Mouse (Mus musculus): ENCODE measurements at regions not wholly inside any gene's neighbourhood (a gene's known extent, or its start where the extent isn't known, plus 50 kb on each side); places are given as distances from the start of the nearest gene placed in this dataset.

- Histone ChIP-seq H3K36me3 (ENCODE audit: insufficient read depth, low read length) (no peaks in the 10 kb centered on the region), H3K4me3 (replicated peaks; ENCODE audit: low read depth, low read length) (no peak overlapping the region), H3K4me1 (replicated peaks; ENCODE audit: insufficient read depth, low read length) (no peaks in the 10 kb centered on the region), H3K9me3 (replicated peaks; ENCODE audit: low read length) (no peaks in the 10 kb centered on the region), H3K9ac (ENCODE audit: low read depth, low read length) (no peak overlapping the region), H3K4me2 (ENCODE audit: low read length) (no peak overlapping the region), H3K27me3 (ENCODE audit: insufficient read depth, low read length) (no peaks in the 10 kb centered on the region), H3K27ac (no peak overlapping the region)
- TF ChIP-seq CTCF (IDR thresholded peaks at IDR 0.05; ENCODE audit: low read depth): no peak
- DNase-seq (ENCODE audit: low spot score) (no peak), ATAC-seq (replicated peaks; ENCODE audit: low FRiP score, low read depth) (no peak)
- WGBS: 63% methylated on average over 1 of the region's 1 CpGs
These were observed 230.3 kb downstream of the Cxxc4 start for GRCm38 (mm10) chr3:134466611-134467010.

GRCm38 (mm10) chr3:134487280-134487679 lies 251.0 kb downstream of the Cxxc4 start:
- H3K27ac ChIP-seq: no peak overlapping the region
- H3K36me3 ChIP-seq (ENCODE audit: insufficient read depth, low read length): no peaks in the 10 kb centered on the region
- H3K4me2 ChIP-seq (ENCODE audit: low read length): no peak overlapping the region
- H3K9me3 ChIP-seq (replicated peaks; ENCODE audit: low read length): no peaks in the 10 kb centered on the region
- DNase-seq (ENCODE audit: low spot score) (no peak), ATAC-seq (replicated peaks; ENCODE audit: low FRiP score, low read depth) (no peak)
- no peak overlapping the region for H3K4me3 ChIP-seq (replicated peaks; ENCODE audit: low read depth, low read length)
- H3K4me1 ChIP-seq (replicated peaks; ENCODE audit: insufficient read depth, low read length): no peaks in the 10 kb centered on the region
- H3K9ac ChIP-seq (ENCODE audit: low read depth, low read length): no peak overlapping the region
- H3K27me3 ChIP-seq (ENCODE audit: insufficient read depth, low read length): no peaks in the 10 kb centered on the region
- TF ChIP-seq CTCF (IDR thresholded peaks at IDR 0.05; ENCODE audit: low read depth): no peak
- WGBS: 52% methylated on average over 2 of the region's 2 CpGs

DNA sequence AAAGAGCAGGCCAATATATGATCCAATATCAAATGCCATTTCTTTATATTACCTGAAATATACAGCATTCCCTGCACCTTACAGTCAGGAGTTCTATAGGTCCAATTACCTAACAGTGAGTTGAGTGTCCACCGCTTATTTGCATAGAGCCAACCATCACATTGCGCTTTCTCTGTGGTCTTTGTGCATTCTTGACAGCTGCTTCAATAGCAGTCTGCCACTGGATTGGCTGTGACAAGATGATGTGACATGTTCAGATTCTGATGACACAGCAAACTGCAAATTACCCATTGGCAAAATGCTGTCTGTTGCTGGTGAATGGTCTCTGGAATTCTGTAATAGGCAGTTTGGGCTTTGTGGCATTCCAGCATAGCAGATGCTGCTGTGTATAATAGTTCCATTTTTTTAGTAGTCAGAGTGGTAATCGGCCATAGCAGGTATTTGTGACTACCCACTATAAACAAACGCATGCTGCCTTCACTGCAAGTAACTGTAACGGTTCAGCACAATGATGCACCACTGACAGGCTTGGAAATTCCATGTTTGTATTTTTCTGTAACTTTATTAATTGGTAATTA lies 253.8 kb downstream of the Cxxc4 start:
- no peak overlapping the region for H3K4me2 ChIP-seq (ENCODE audit: low read length)
- no peak for ATAC-seq (replicated peaks; ENCODE audit: low FRiP score, low read depth)
- no peaks in the 10 kb centered on the region for H3K36me3 ChIP-seq (ENCODE audit: insufficient read depth, low read length)
- H3K27ac ChIP-seq: no peak overlapping the region
- no peaks in the 10 kb centered on the region for H3K27me3 ChIP-seq (ENCODE audit: insufficient read depth, low read length)
- no peaks in the 10 kb centered on the region for H3K9me3 ChIP-seq (replicated peaks; ENCODE audit: low read length)
- DNase-seq (ENCODE audit: low spot score): no peak
- no peak for TF ChIP-seq CTCF (IDR thresholded peaks at IDR 0.05; ENCODE audit: low read depth)
- whole genome bisulfite sequencing: 89% methylated on average over 5 of the region's 5 CpGs
- no peak overlapping the region for H3K4me3 ChIP-seq (replicated peaks; ENCODE audit: low read depth, low read length)
- H3K9ac ChIP-seq (ENCODE audit: low read depth, low read length): no peak overlapping the region
- H3K4me1 ChIP-seq (replicated peaks; ENCODE audit: insufficient read depth, low read length): no peaks in the 10 kb centered on the region

- no peak for TF ChIP-seq CTCF (IDR thresholded peaks at IDR 0.05; ENCODE audit: low read depth)
- Histone ChIP-seq H3K9ac (ENCODE audit: low read depth, low read length) (no peak overlapping the region), H3K27ac (no peak overlapping the region), H3K4me3 (replicated peaks; ENCODE audit: low read depth, low read length) (no peak overlapping the region), H3K36me3 (ENCODE audit: insufficient read depth, low read length) (no peaks in the 10 kb centered on the region), H3K9me3 (replicated peaks; ENCODE audit: low read length) (no peaks in the 10 kb centered on the region), H3K4me1 (replicated peaks; ENCODE audit: insufficient read depth, low read length) (no peaks in the 10 kb centered on the region), H3K4me2 (ENCODE audit: low read length) (no peak overlapping the region), H3K27me3 (ENCODE audit: insufficient read depth, low read length) (no peaks in the 10 kb centered on the region)
- ATAC-seq (replicated peaks; ENCODE audit: low FRiP score, low read depth) (no peak), DNase-seq (ENCODE audit: low spot score) (no peak)
- 76% methylated on average over 6 of the region's 6 CpGs for WGBS
These were observed 273.4 kb downstream of the Cxxc4 start for GRCm38 (mm10) chr3:134509702-134510101.

DNA sequence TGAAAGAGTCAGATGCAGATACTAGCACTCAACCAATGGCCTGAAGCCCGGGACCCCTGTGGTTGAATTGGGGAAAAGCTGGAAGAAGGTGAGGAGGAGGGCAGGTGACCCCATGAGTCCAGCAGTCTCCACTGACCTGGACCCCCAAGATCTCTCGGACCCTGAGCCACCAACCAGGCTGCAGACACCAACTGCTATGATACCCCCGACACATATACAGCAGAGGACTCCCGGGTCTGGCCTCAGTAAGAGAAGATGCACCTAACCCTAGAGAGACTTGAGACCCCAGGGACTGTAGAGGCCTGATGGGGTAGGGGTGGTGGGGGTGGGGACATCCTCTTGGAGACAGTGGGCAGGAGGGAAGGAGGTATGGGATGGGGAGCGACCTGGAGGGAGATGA lies 289.5 kb downstream of the Cxxc4 start:
- H3K27ac ChIP-seq: no peak overlapping the region
- H3K4me2 ChIP-seq (ENCODE audit: low read length): no peak overlapping the region
- TF ChIP-seq CTCF (IDR thresholded peaks at IDR 0.05; ENCODE audit: low read depth): no peak
- H3K9me3 ChIP-seq (replicated peaks; ENCODE audit: low read length): no peaks in the 10 kb centered on the region
- H3K9ac ChIP-seq (ENCODE audit: low read depth, low read length): no peak overlapping the region
- ATAC-seq (replicated peaks; ENCODE audit: low FRiP score, low read depth): no peak
- no peak overlapping the region for H3K4me3 ChIP-seq (replicated peaks; ENCODE audit: low read depth, low read length)
- H3K4me1 ChIP-seq (replicated peaks; ENCODE audit: insufficient read depth, low read length): no peaks in the 10 kb centered on the region
- H3K27me3 ChIP-seq (ENCODE audit: insufficient read depth, low read length): no peaks in the 10 kb centered on the region
- no peak for DNase-seq (ENCODE audit: low spot score)
- no peaks in the 10 kb centered on the region for H3K36me3 ChIP-seq (ENCODE audit: insufficient read depth, low read length)
- 85% methylated on average over 5 of the region's 5 CpGs for WGBS

- DNase-seq (ENCODE audit: low spot score) (no peak), ATAC-seq (replicated peaks; ENCODE audit: low FRiP score, low read depth) (no peak)
- Histone ChIP-seq H3K4me1 (replicated peaks; ENCODE audit: insufficient read depth, low read length) (no peaks in the 10 kb centered on the region), H3K9ac (ENCODE audit: low read depth, low read length) (no peak overlapping the region), H3K27me3 (ENCODE audit: insufficient read depth, low read length) (no peaks in the 10 kb centered on the region), H3K9me3 (replicated peaks; ENCODE audit: low read length) (no peaks in the 10 kb centered on the region), H3K27ac (no peak overlapping the region), H3K4me2 (ENCODE audit: low read length) (no peak overlapping the region), H3K36me3 (ENCODE audit: insufficient read depth, low read length) (no peaks in the 10 kb centered on the region), H3K4me3 (replicated peaks; ENCODE audit: low read depth, low read length) (no peak overlapping the region)
- 84% methylated on average over 2 of the region's 2 CpGs for WGBS
- TF ChIP-seq CTCF (IDR thresholded peaks at IDR 0.05; ENCODE audit: low read depth): no peak
These were observed 268.7 kb upstream of the Tacr3 start for GRCm38 (mm10) chr3:134560144-134560543.

- Histone ChIP-seq H3K36me3 (ENCODE audit: insufficient read depth, low read length) (no peaks in the 10 kb centered on the region), H3K4me2 (ENCODE audit: low read length) (no peak overlapping the region), H3K9ac (ENCODE audit: low read depth, low read length) (no peak overlapping the region), H3K27ac (no peak overlapping the region), H3K27me3 (ENCODE audit: insufficient read depth, low read length) (no peaks in the 10 kb centered on the region), H3K9me3 (replicated peaks; ENCODE audit: low read length) (no peaks in the 10 kb centered on the region), H3K4me3 (replicated peaks; ENCODE audit: low read depth, low read length) (no peak overlapping the region), H3K4me1 (replicated peaks; ENCODE audit: insufficient read depth, low read length) (no peaks in the 10 kb centered on the region)
- no peak for DNase-seq (ENCODE audit: low spot score)
- 95% methylated on average over 3 of the region's 3 CpGs for WGBS
- TF ChIP-seq CTCF (IDR thresholded peaks at IDR 0.05; ENCODE audit: low read depth): no peak
- ATAC-seq (replicated peaks; ENCODE audit: low FRiP score, low read depth): no peak
These were observed 250.0 kb upstream of the Tacr3 start for GRCm38 (mm10) chr3:134578759-134579158.
